Mouse (Mus musculus): ENCODE measurements around the gene Rasgrf2. TPM values are rescaled to one million over a fixed set of nuclear protein-coding genes. Genes with fewer than 3 reads are reported as not detected.

Rasgrf2 gene
- polyA plus RNA-seq, 1 experiment from 2014 or later = not detected

DNA sequence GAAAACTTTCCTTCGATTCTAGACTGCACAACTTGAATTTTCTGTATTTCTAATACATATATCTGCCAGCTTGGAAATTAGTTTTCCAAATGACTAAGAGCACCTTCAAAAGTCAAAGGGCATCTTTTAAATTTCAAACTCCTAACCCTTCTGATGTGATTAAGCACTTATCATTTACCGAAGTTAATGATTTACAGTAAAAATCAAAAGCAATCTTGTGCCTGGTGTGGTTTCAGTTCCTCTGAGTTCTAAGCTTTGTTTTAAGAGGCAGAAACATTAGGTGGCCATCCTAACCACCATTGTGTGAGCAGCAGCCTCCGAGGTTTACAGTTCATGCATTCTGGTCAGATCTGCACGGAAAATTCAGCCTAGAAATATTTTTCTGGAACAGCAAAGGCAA lies 1.6 kb downstream of the Rasgrf2 start:
- H3K4me2 ChIP-seq = no peak overlapping the region
- 64% methylated on average over 4 of the region's 4 CpGs for WGBS

GRCm38 (mm10) chr13:92125902-92126301 lies 5.6 kb downstream of the Rasgrf2 start:
- TF ChIP-seq CTCF (IDR thresholded peaks at IDR 0.05; ENCODE audit: low read depth) = no peak
- DNase-seq (no peak), ATAC-seq (ENCODE audit: insufficient read depth) (no peak)
- H3K36me3 ChIP-seq (ENCODE audit: insufficient read depth) = no peaks in the 10 kb centered on the region
- H3K4me3 ChIP-seq (ENCODE audit: low read depth, low read length) = no peak overlapping the region
- no peaks in the 10 kb centered on the region for H3K9me3 ChIP-seq (ENCODE audit: low read depth, low read length)
- no peak overlapping the region for H3K4me2 ChIP-seq
- no peaks in the 10 kb centered on the region for H3K4me1 ChIP-seq (ENCODE audit: insufficient read depth)
- peaks cover 10% of the 10 kb centered on the region for H3K27me3 ChIP-seq (ENCODE audit: insufficient read depth, low read length)
- 81% methylated on average over 5 of the region's 5 CpGs for WGBS
- H3K27ac ChIP-seq (ENCODE audit: low read depth) = no peak overlapping the region
- H3K9ac ChIP-seq = no peak overlapping the region

More for the DNA sequence above, 1.6 kb downstream of the Rasgrf2 start:
- Histone ChIP-seq H3K27me3 (ENCODE audit: insufficient read depth, low read length) (peaks cover 23% of the 10 kb centered on the region), H3K36me3 (ENCODE audit: insufficient read depth) (no peaks in the 10 kb centered on the region), H3K4me1 (ENCODE audit: insufficient read depth) (no peaks in the 10 kb centered on the region), H3K9me3 (ENCODE audit: low read depth, low read length) (no peaks in the 10 kb centered on the region), H3K4me3 (ENCODE audit: low read depth, low read length) (no peak overlapping the region), H3K27ac (ENCODE audit: low read depth) (no peak overlapping the region), H3K9ac (no peak overlapping the region)
- DNase-seq (no peak), ATAC-seq (ENCODE audit: insufficient read depth) (no peak)
- no peak for TF ChIP-seq CTCF (IDR thresholded peaks at IDR 0.05; ENCODE audit: low read depth)

- Histone ChIP-seq H3K36me3 (ENCODE audit: insufficient read depth) (no peaks in the 10 kb centered on the region), H3K27ac (ENCODE audit: low read depth) (no peak overlapping the region), H3K4me3 (ENCODE audit: low read depth, low read length) (no peak overlapping the region), H3K4me2 (no peak overlapping the region), H3K9me3 (ENCODE audit: low read depth, low read length) (no peaks in the 10 kb centered on the region), H3K4me1 (ENCODE audit: insufficient read depth) (no peaks in the 10 kb centered on the region), H3K9ac (no peak overlapping the region), H3K27me3 (ENCODE audit: insufficient read depth, low read length) (no peaks in the 10 kb centered on the region)
- TF ChIP-seq CTCF (IDR thresholded peaks at IDR 0.05; ENCODE audit: low read depth) = no peak
- 37% methylated on average over 5 of the region's 5 CpGs for WGBS
- peak; percentile 76; the same call in 1 of the 2 replicates for ATAC-seq (ENCODE audit: insufficient read depth)
- DNase-seq = peak; percentile 67
These were observed 11.8 kb downstream of the Rasgrf2 start for GRCm38 (mm10) chr13:92119623-92120022.

GRCm38 (mm10) chr13:92114076-92114475 lies 17.4 kb downstream of the Rasgrf2 start:
- Histone ChIP-seq H3K9ac (no peak overlapping the region), H3K36me3 (ENCODE audit: insufficient read depth) (no peaks in the 10 kb centered on the region), H3K9me3 (ENCODE audit: low read depth, low read length) (no peaks in the 10 kb centered on the region), H3K27me3 (ENCODE audit: insufficient read depth, low read length) (no peaks in the 10 kb centered on the region), H3K4me2 (no peak overlapping the region), H3K27ac (ENCODE audit: low read depth) (no peak overlapping the region), H3K4me1 (ENCODE audit: insufficient read depth) (no peaks in the 10 kb centered on the region), H3K4me3 (ENCODE audit: low read depth, low read length) (no peak overlapping the region)
- no peak for TF ChIP-seq CTCF (IDR thresholded peaks at IDR 0.05; ENCODE audit: low read depth)
- WGBS = 21% methylated on average over 3 of the region's 3 CpGs
- ATAC-seq (ENCODE audit: insufficient read depth) = peak; percentile 79
- peak; percentile 54 for DNase-seq

DNA sequence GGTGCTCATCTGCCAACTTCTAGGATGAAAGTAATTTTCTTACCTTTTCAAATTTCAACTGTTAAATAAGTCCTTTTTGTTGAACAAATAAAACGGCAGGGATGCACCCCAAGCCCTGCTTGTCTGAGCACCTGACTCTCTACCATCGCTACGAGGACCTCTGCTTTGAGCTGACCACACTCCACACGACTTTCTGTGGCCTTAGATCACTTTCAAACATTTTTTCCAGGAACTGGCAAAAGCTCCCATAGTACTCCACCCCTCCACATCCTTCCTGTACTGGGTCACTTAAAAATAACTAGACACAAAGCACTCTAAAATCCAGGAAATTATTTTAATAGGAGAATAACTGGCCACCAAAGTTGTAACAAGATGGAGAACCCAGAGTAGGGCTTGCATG lies 23.2 kb downstream of the Rasgrf2 start:
- Histone ChIP-seq H3K36me3 (ENCODE audit: insufficient read depth) (no peaks in the 10 kb centered on the region), H3K27ac (ENCODE audit: low read depth) (no peak overlapping the region), H3K4me3 (ENCODE audit: low read depth, low read length) (no peak overlapping the region), H3K9me3 (ENCODE audit: low read depth, low read length) (no peaks in the 10 kb centered on the region), H3K27me3 (ENCODE audit: insufficient read depth, low read length) (no peaks in the 10 kb centered on the region), H3K4me2 (no peak overlapping the region), H3K4me1 (ENCODE audit: insufficient read depth) (no peaks in the 10 kb centered on the region), H3K9ac (no peak overlapping the region)
- no peak for TF ChIP-seq CTCF (IDR thresholded peaks at IDR 0.05; ENCODE audit: low read depth)
- ATAC-seq (ENCODE audit: insufficient read depth) = no peak
- 56% methylated on average over 4 of the region's 4 CpGs for WGBS
- no peak for DNase-seq

DNA sequence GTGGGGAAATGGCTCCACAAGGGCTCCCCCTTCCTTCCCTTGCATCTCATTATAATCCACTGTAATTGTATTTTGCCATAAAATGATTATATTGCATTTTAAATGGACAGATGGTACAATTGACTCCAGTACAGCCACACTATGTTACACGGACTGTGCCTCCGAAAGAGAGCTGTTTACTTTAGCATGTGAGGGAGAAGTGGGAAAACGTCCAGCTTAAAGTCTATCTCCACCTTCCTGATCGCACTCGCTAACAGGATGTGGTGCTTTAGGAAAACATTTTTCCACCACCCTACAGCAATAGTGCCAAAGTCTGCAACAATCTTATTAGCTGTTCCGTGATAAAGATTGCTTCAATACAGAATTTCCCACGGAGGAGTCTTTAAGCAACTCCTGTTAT lies 27.2 kb downstream of the Rasgrf2 start:
- WGBS = 19% methylated on average over 7 of the region's 7 CpGs
- ATAC-seq (ENCODE audit: insufficient read depth) (no peak), DNase-seq (peak; percentile 47)
- Histone ChIP-seq H3K4me1 (ENCODE audit: insufficient read depth) (no peaks in the 10 kb centered on the region), H3K27me3 (ENCODE audit: insufficient read depth, low read length) (no peaks in the 10 kb centered on the region), H3K4me2 (no peak overlapping the region), H3K36me3 (ENCODE audit: insufficient read depth) (no peaks in the 10 kb centered on the region), H3K9ac (no peak overlapping the region), H3K4me3 (ENCODE audit: low read depth, low read length) (no peak overlapping the region), H3K9me3 (ENCODE audit: low read depth, low read length) (no peaks in the 10 kb centered on the region), H3K27ac (ENCODE audit: low read depth) (no peak overlapping the region)
- TF ChIP-seq CTCF (IDR thresholded peaks at IDR 0.05; ENCODE audit: low read depth) = no peak

GRCm38 (mm10) chr13:92098484-92098883 lies 33.0 kb downstream of the Rasgrf2 start:
- Histone ChIP-seq H3K27ac (ENCODE audit: low read depth) (no peak overlapping the region), H3K36me3 (ENCODE audit: insufficient read depth) (no peaks in the 10 kb centered on the region), H3K4me1 (ENCODE audit: insufficient read depth) (no peaks in the 10 kb centered on the region), H3K27me3 (ENCODE audit: insufficient read depth, low read length) (no peaks in the 10 kb centered on the region), H3K9me3 (ENCODE audit: low read depth, low read length) (no peaks in the 10 kb centered on the region), H3K4me2 (no peak overlapping the region), H3K4me3 (ENCODE audit: low read depth, low read length) (no peak overlapping the region), H3K9ac (no peak overlapping the region)
- WGBS = 36% methylated on average over 7 of the region's 7 CpGs
- DNase-seq (no peak), ATAC-seq (ENCODE audit: insufficient read depth) (no peak)
- TF ChIP-seq CTCF (IDR thresholded peaks at IDR 0.05; ENCODE audit: low read depth) = no peak
